Mouse (Mus musculus): ENCODE measurements around the gene Ckap4. TPM values are rescaled to one million over a fixed set of nuclear protein-coding genes. Genes with fewer than 3 reads are reported as not detected.

Gene Ckap4
- 68.0 and 77.4 TPM in 2 replicates for polyA plus RNA-seq (2014; fragmentation: Nextera tagmentation; extraction: Ambion mirVana)

DNA sequence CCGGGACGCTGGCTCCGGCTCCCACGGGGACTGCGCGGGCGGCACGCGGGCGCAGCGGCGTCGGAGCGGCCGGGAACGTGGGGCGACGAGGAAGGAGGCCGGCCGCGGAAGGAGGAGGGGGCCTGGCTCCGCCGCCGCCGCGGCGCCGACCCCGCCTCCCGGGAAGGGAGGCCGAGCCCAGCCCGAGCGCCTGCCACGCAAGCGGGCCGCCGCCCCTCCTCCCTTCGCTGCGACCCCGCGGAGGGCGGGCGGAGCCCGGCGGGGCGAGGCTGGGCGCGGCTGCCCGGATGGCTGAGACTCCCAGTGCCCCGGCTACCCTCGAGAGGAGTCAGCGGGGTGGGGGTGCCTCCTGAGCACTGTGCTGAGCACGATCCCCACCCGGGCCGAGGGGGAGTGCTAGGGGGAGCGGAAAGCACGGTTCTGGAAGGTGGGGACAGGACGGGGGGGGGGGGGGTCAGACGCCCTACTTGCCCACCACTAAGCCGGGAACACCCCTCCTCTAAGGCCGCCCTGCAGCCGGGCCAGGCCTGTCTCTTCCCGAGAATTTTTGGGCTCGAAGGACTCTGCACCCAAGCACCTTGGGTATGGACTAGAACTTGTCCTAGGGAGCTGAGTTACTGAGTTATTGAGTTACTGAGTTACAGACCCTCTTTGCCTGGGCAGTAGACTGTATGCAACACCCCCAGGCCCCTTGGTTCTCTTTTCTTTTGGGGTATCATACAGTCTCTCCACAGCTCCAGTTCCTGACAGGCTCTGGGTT, at the start of gene Ckap4:
Gene Ckap4 (minus strand): TSS at position 151 of the 760 bp plus-strand sequence.
- H3K4me3 ChIP-seq (ENCODE audit: low read depth, low read length): peak within 1 kb of the TSS; percentile 89
- peak within 1 kb of the TSS; percentile 85 for H3K4me2 ChIP-seq (ENCODE audit: low read depth, low read length, severe bottlenecking)
- H3K27ac ChIP-seq (ENCODE audit: low read depth, low read length): peak within 1 kb of the TSS; percentile 72
- no peaks in the 10 kb centered on the region for H3K27me3 ChIP-seq (ENCODE audit: control insufficient read depth, insufficient read depth, low read length)
- H3K9me3 ChIP-seq (ENCODE audit: control insufficient read depth, low read length): no peaks in the 10 kb centered on the region
- under 1% methylated on average over 32 of the region's 64 CpGs for WGBS
- peak within 1 kb of the TSS; percentile 96 for H3K9ac ChIP-seq (ENCODE audit: low read length)
- peak; percentile 88 for ATAC-seq (replicated peaks; ENCODE audit: low FRiP score)
- peaks cover 21% of the 10 kb centered on the region; the same call in 1 of the 2 replicates for H3K4me1 ChIP-seq (replicated peaks; ENCODE audit: control insufficient read depth, insufficient read depth, low read length)
- H3K36me3 ChIP-seq (ENCODE audit: control insufficient read depth, insufficient read depth, low read length): no peaks in the 10 kb centered on the region; the same call in 1 of the 2 replicates
- peak; percentile 90 for DNase-seq (ENCODE audit: low spot score)

DNA sequence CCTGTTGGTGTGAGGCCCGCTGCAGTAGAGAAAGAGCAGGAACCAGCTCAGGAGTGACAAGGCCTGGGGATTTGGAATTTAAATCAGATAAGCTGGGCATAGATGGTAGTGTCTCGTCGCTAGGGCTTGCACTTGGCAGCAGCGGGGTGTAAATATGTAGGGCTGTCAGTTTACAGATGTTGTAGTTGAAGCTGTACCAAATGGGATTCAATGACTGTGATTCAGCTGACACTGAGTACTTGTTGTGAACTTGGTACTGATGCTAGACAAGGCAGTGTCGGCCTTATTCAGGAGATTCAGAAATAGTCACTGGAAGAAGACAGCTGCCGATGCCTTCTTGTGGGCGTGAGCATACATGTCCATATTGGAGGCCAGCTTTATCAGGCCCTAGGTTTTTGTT, 48.4 kb upstream of the Ckap4 start:
- Histone ChIP-seq H3K4me3 (ENCODE audit: low read depth, low read length) (no peak overlapping the region), H3K27ac (ENCODE audit: low read depth, low read length) (no peak overlapping the region), H3K9me3 (ENCODE audit: control insufficient read depth, low read length) (no peaks in the 10 kb centered on the region), H3K9ac (ENCODE audit: low read length) (no peak overlapping the region), H3K4me2 (ENCODE audit: low read depth, low read length, severe bottlenecking) (no peak overlapping the region), H3K4me1 (replicated peaks; ENCODE audit: control insufficient read depth, insufficient read depth, low read length) (peaks cover 4% of the 10 kb centered on the region; the same call in 1 of the 2 replicates), H3K27me3 (ENCODE audit: control insufficient read depth, insufficient read depth, low read length) (no peaks in the 10 kb centered on the region), H3K36me3 (ENCODE audit: control insufficient read depth, insufficient read depth, low read length) (no peaks in the 10 kb centered on the region)
- ATAC-seq (replicated peaks; ENCODE audit: low FRiP score) (no peak), DNase-seq (ENCODE audit: low spot score) (peak; percentile 24)
- WGBS: 90% methylated on average over 7 of the region's 7 CpGs

DNA sequence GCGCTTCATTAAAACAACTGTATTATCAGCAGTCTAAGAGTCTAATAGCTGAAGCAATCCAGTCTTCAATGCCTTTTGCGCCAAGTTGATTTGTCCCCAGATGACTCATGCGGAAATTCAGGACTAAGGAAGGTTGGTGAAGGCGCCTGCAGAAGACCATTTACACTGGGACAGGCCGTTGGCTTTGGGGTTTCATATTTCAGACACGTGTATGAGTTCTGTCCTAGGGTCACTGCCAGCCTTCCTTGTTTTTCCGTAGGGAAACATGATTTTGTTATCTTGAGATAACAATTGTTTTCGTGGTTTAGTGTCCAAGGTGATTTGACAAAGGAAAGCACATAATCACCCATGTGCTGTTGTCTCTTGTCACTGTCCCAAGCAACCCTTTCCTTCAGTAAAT, 47.3 kb upstream of the Ckap4 start:
- H3K27ac ChIP-seq (ENCODE audit: low read depth, low read length): no peak overlapping the region
- no peaks in the 10 kb centered on the region for H3K27me3 ChIP-seq (ENCODE audit: control insufficient read depth, insufficient read depth, low read length)
- no peaks in the 10 kb centered on the region for H3K9me3 ChIP-seq (ENCODE audit: control insufficient read depth, low read length)
- H3K36me3 ChIP-seq (ENCODE audit: control insufficient read depth, insufficient read depth, low read length): no peaks in the 10 kb centered on the region
- no peak overlapping the region for H3K9ac ChIP-seq (ENCODE audit: low read length)
- H3K4me2 ChIP-seq (ENCODE audit: low read depth, low read length, severe bottlenecking): no peak overlapping the region
- WGBS: 81% methylated on average over 8 of the region's 8 CpGs
- peak; percentile 29 for DNase-seq (ENCODE audit: low spot score)
- ATAC-seq (replicated peaks; ENCODE audit: low FRiP score): no peak
- H3K4me3 ChIP-seq (ENCODE audit: low read depth, low read length): no peak overlapping the region
- peaks cover 4% of the 10 kb centered on the region; the same call in 1 of the 2 replicates for H3K4me1 ChIP-seq (replicated peaks; ENCODE audit: control insufficient read depth, insufficient read depth, low read length)

GRCm38 (mm10) chr10:84579527-84579926, 45.7 kb upstream of the Ckap4 start:
- Histone ChIP-seq H3K4me2 (ENCODE audit: low read depth, low read length, severe bottlenecking) (no peak overlapping the region), H3K4me3 (ENCODE audit: low read depth, low read length) (no peak overlapping the region), H3K36me3 (ENCODE audit: control insufficient read depth, insufficient read depth, low read length) (no peaks in the 10 kb centered on the region), H3K9me3 (ENCODE audit: control insufficient read depth, low read length) (no peaks in the 10 kb centered on the region), H3K9ac (ENCODE audit: low read length) (no peak overlapping the region), H3K27me3 (ENCODE audit: control insufficient read depth, insufficient read depth, low read length) (0 out of 2 replicates have a peak, but pooled peaks cover 2% of the 10 kb centered on the region), H3K27ac (ENCODE audit: low read depth, low read length) (no peak overlapping the region), H3K4me1 (replicated peaks; ENCODE audit: control insufficient read depth, insufficient read depth, low read length) (peaks cover 4% of the 10 kb centered on the region; the same call in 1 of the 2 replicates)
- 80% methylated on average over 2 of the region's 2 CpGs for WGBS
- ATAC-seq (replicated peaks; ENCODE audit: low FRiP score) (no peak), DNase-seq (ENCODE audit: low spot score) (no peak)

GRCm38 (mm10) chr10:84578738-84579137, 44.9 kb upstream of the Ckap4 start:
- no peak overlapping the region for H3K4me2 ChIP-seq (ENCODE audit: low read depth, low read length, severe bottlenecking)
- peaks cover 4% of the 10 kb centered on the region; the same call in 1 of the 2 replicates for H3K4me1 ChIP-seq (replicated peaks; ENCODE audit: control insufficient read depth, insufficient read depth, low read length)
- H3K4me3 ChIP-seq (ENCODE audit: low read depth, low read length): no peak overlapping the region

DNA sequence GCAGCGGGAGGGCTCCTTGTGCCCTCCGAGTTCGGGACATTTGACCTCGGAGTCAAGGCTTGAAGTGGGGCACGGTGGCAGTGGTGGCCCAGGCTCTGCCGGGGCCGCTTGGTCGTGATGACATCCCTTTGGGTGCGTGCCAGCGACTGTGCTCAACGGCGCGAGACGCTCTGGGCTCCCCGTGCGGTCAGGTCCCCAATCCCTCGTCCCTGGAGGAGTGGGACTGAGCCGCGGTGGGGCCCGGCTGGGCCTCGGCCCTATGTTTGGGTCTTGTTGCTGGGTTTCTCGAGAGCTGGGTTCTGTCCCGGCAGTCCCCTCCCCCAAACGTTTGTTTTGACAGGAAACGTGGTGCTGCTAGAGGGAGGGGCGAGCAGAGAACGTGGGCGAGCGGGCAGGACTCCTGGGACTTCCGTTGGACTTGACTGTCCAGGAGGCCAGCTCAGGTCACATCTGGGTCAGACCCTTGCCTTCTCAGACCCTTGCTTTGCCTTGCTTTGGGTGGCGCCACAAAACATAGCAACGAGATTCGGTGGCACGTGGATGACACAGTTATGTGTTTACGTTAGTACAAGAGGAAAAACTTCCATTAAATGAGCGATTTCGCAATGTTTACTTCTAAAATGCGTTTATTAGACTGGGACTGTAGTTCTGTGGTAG, 43.3 kb upstream of the Ckap4 start:
- WGBS: 5% methylated on average over 38 of the region's 38 CpGs
- H3K27ac ChIP-seq (ENCODE audit: low read depth, low read length): no peak overlapping the region; the same call in 1 of the 2 replicates

More at GRCm38 (mm10) chr10:84578738-84579137, 44.9 kb upstream of the Ckap4 start:
- Histone ChIP-seq H3K27ac (ENCODE audit: low read depth, low read length) (no peak overlapping the region), H3K36me3 (ENCODE audit: control insufficient read depth, insufficient read depth, low read length) (no peaks in the 10 kb centered on the region), H3K9me3 (ENCODE audit: control insufficient read depth, low read length) (no peaks in the 10 kb centered on the region), H3K9ac (ENCODE audit: low read length) (no peak overlapping the region), H3K27me3 (ENCODE audit: control insufficient read depth, insufficient read depth, low read length) (0 out of 2 replicates have a peak, but pooled peaks cover 2% of the 10 kb centered on the region)
- WGBS: 86% methylated on average over 10 of the region's 10 CpGs
- no peak for ATAC-seq (replicated peaks; ENCODE audit: low FRiP score)
- DNase-seq (ENCODE audit: low spot score): no peak

DNA sequence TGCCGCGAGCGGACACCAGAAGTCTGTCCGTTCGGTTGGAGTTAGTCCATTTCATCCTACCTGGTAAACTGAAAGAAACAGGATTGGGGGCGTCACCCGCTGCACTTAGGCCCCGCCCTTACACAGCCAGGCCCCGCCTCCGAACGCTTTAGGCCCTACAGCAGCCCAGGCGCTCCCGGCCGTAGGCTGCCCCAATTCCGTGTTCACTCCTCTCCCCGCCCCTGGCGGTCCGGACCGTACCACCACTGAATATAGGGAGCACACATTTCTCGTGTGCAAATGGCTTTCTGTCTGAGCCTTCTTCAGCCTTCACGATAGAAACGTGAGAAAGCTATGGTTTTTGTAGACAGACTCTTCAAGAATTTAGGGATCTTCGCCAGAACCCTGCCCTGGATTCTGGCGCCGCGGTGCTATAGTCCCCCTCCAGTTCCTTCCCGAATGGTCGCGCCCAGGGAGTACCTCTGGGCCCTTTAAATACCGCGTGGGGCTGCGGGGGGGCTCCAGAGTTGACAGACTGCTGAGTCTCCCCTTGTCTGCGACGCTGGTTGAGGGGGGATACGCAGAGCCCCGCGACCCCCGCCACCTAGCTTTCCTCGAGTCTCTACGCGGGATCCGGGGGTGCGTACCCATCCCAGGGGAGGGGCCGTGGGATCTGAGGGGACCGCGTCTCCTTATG, 42.7 kb upstream of the Ckap4 start, which contains the start of gene Tcp11l2:
Gene Tcp11l2 (plus strand): TSS at position 232 of the 676 bp plus-strand sequence.
- Histone ChIP-seq H3K9me3 (ENCODE audit: control insufficient read depth, low read length) (no peaks in the 10 kb centered on the region), H3K36me3 (ENCODE audit: control insufficient read depth, insufficient read depth, low read length) (no peaks in the 10 kb centered on the region), H3K4me1 (replicated peaks; ENCODE audit: control insufficient read depth, insufficient read depth, low read length) (peaks cover 4% of the 10 kb centered on the region; the same call in 1 of the 2 replicates), H3K27ac (ENCODE audit: low read depth, low read length) (no peak within 1 kb of the TSS; the same call in 1 of the 2 replicates), H3K27me3 (ENCODE audit: control insufficient read depth, insufficient read depth, low read length) (0 out of 2 replicates have a peak, but pooled peaks cover 2% of the 10 kb centered on the region), H3K9ac (ENCODE audit: low read length) (peak within 1 kb of the TSS; percentile 65), H3K4me3 (ENCODE audit: low read depth, low read length) (peak within 1 kb of the TSS; percentile 63), H3K4me2 (ENCODE audit: low read depth, low read length, severe bottlenecking) (peak within 1 kb of the TSS; percentile 98)
- WGBS: under 1% methylated on average over 46 of the region's 46 CpGs
- ATAC-seq (replicated peaks; ENCODE audit: low FRiP score) (peak; percentile 99), DNase-seq (ENCODE audit: low spot score) (peak; percentile 93)

More for the DNA sequence above, 43.3 kb upstream of the Ckap4 start:
- H3K4me2 ChIP-seq (ENCODE audit: low read depth, low read length, severe bottlenecking): peak overlapping the region; percentile 98
- H3K36me3 ChIP-seq (ENCODE audit: control insufficient read depth, insufficient read depth, low read length): no peaks in the 10 kb centered on the region
- no peaks in the 10 kb centered on the region for H3K9me3 ChIP-seq (ENCODE audit: control insufficient read depth, low read length)
- peak; percentile 72 for DNase-seq (ENCODE audit: low spot score)
- H3K9ac ChIP-seq (ENCODE audit: low read length): peak overlapping the region; percentile 65
- H3K27me3 ChIP-seq (ENCODE audit: control insufficient read depth, insufficient read depth, low read length): 0 out of 2 replicates have a peak, but pooled peaks cover 2% of the 10 kb centered on the region
- H3K4me3 ChIP-seq (ENCODE audit: low read depth, low read length): peak overlapping the region; percentile 63
- H3K4me1 ChIP-seq (replicated peaks; ENCODE audit: control insufficient read depth, insufficient read depth, low read length): peaks cover 4% of the 10 kb centered on the region; the same call in 1 of the 2 replicates
- ATAC-seq (replicated peaks; ENCODE audit: low FRiP score): peak; percentile 47

GRCm38 (mm10) chr10:84576029-84576394, 42.1 kb upstream of the Ckap4 start:
- peaks cover 4% of the 10 kb centered on the region; the same call in 1 of the 2 replicates for H3K4me1 ChIP-seq (replicated peaks; ENCODE audit: control insufficient read depth, insufficient read depth, low read length)
- WGBS: under 1% methylated on average over 14 of the region's 14 CpGs
- 0 out of 2 replicates have a peak, but pooled peaks cover 2% of the 10 kb centered on the region for H3K27me3 ChIP-seq (ENCODE audit: control insufficient read depth, insufficient read depth, low read length)
- peak overlapping the region; percentile 63 for H3K4me3 ChIP-seq (ENCODE audit: low read depth, low read length)
- DNase-seq (ENCODE audit: low spot score) (no peak), ATAC-seq (replicated peaks; ENCODE audit: low FRiP score) (peak; percentile 78)
- H3K4me2 ChIP-seq (ENCODE audit: low read depth, low read length, severe bottlenecking): peak overlapping the region; percentile 98
- H3K9me3 ChIP-seq (ENCODE audit: control insufficient read depth, low read length): no peaks in the 10 kb centered on the region
- H3K9ac ChIP-seq (ENCODE audit: low read length): 0 out of 2 replicates have a peak overlapping the region, but pooled peaks have one; percentile 7
- no peaks in the 10 kb centered on the region for H3K36me3 ChIP-seq (ENCODE audit: control insufficient read depth, insufficient read depth, low read length)
- H3K27ac ChIP-seq (ENCODE audit: low read depth, low read length): no peak overlapping the region
